Mouse (Mus musculus): ENCODE measurements around the gene Reep3. TPM values are rescaled to one million over a fixed set of nuclear protein-coding genes. Genes with fewer than 3 reads are reported as not detected.

The Reep3 gene
- total RNA-seq, 2 experiments from 2014 or later = 31.6 to 33.9 TPM

- DNase-seq (ENCODE audit: low spot score in 2 of 2) = no peak
Measured at GRCm38 (mm10) chr10:67111044-67111798, 14.5 kb upstream of the Reep3 start.

- DNase-seq (ENCODE audit: low spot score in 2 of 2) = no peak
Measured at GRCm38 (mm10) chr10:67109635-67110034, 12.9 kb upstream of the Reep3 start.

- DNase-seq (ENCODE audit: low spot score in 2 of 2) = no peak
Measured at GRCm38 (mm10) chr10:67108096-67108495, 11.4 kb upstream of the Reep3 start.

DNA sequence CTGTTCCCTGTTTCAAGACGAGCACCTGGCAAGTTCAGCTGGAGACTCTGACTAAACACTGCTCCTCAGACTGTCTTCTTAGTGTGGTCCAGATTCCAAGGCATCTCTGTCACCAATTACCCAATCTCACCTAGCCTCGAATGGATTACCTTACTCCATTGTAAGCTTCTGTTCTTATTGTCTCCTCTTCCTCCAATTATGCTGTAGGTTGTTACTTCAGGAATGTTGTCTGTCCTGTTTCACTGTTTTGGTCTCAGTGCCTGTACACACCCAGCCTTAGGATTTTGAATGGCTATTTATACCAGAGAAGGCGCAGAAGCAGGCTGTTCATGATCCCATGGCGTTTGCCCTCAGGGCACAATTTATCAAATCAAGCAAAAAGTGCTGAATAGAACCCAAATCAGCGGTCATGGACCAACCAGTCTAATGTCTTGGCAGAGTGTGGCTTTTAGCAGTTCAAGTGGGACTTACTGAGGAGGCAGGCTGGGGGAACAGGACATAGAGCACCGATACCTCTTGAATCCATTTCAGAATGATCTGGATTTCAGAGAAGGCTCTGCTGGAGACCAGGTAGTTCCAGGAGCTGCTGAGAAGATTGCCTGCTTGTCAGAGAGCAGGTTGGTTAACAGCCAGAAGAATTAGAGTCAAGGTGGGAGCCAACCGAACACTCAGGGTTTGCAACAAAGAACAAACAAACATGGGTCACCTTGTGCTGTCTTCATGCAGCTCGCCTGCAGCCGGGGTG, 10.4 kb upstream of the Reep3 start:
- no peak for DNase-seq (ENCODE audit: low spot score in 2 of 2)

- no peak for DNase-seq (ENCODE audit: low spot score in 2 of 2)
Measured at GRCm38 (mm10) chr10:67106400-67106799, 9.7 kb upstream of the Reep3 start.

- DNase-seq (ENCODE audit: low spot score in 2 of 2) = no peak
Measured at GRCm38 (mm10) chr10:67105331-67106217, 8.8 kb upstream of the Reep3 start.

DNA sequence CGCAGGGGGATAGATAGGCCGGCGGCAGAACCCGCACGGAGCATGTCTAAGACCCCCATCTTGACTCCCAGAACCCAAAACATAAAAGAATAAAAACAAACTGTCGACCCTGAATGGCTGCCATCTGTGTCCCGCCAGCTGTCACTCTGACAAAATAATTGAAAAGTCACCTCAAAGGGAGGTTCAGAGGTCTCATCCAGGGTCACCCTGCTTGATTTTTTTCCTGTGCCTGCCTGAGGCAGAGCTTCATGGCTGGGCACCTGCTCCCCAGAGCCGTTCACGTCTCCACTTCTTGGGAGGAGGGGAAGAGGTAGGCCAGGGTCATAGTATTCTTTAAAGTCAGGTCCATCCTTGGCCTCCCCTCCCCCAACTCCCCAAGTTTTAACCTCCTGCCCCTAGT, 7.8 kb upstream of the Reep3 start:
- no peak for DNase-seq (ENCODE audit: low spot score in 2 of 2)

- DNase-seq (ENCODE audit: low spot score in 2 of 2) = no peak
Measured at GRCm38 (mm10) chr10:67100831-67101251, 4.1 kb upstream of the Reep3 start.

DNA sequence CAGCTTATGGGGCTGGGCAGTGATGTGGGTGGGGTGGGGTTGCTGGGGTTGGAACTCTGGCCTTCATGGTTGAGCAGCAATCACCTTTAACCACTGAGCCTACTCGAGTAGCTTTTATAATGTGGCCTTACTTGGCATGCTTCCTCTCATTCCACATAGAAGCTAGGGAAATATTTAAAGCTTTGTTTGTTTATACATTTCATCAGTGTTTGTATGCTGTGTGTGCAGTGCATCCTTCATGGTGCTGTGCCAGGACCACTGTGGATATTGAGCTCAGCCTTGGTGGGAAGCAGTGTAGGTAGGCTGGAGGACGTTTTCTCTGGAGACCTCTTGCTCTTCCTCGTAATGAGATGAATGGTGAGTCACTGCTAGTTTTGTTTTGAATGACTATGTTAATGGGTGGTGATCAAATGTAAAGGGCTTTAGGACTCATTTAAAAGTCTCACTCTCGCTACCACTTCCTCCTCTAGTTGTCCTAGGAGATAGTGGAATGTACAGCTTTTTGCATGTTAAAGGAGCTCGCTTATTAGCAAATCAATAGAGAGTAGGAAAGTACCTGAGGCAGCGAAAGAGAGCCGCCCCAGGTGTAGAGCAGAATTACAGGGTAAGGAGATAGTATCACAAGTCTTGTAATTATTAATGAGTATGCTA, 3.4 kb upstream of the Reep3 start:
- DNase-seq (ENCODE audit: low spot score in 2 of 2) = no peak

DNA sequence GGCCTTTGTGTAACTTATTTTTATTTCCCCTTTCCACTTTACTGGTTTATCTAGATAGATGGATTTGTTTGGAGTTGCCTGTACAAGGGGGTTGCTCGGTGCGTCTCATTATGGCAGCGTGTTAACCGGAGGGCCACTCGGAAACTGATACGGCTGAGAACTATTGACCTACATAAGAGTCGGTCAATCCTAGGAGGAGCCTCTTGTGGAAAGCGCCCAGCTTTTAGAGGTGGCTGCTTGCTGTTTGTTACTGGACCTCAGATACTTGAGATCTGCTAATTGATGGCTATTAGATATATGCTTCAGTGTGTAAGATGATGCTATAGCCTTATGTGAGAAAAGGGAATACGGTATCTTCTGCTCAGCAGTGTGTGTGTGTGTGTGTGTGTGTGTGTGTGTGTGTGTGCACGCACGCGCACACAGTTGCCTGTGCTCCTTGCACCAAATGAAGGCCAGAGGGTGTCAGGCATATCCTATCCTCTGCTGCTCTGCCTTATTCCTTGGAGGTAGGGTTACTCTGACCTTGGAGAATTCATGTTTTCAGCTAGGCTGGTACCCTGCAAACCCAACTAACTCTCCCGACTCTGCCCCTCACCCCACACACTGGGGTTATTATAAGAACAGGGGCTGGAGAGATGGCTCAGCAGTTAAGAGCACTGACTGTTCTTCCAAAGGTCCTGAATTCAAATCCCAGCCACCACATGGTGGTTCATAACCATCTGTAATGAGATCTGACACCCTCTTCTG, 2.6 kb upstream of the Reep3 start:
- DNase-seq (ENCODE audit: low spot score in 2 of 2) = no peak

DNA sequence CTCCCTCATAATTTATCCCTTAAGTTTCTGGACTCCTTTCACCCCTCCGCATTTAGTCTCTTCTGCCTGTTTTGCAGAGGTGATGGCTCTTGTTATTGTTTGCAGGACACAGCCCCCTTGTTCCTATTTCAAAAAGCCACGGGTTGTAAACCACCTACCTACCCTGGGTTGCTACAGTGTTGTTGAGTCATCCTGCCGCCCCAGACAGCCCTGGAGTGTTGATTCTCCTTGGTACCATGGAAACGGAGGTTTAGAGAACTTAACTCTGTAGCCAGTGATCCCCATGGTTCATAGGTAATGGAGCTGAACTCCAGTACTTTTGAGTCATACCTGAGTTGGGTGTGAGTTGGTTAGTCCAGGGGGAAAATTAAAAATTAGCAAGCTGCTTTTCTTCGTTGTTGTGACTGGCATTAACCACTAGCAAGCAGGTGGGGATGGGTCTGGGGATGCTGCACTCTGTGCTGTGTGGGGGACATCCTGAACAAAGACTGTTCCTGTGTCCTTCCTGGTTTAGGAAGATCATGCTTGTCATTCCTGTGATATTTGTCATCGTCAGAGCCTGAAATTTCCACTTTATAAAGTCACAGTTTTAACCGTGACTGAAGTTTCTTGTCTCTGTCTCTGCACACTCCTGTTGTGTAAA, 1.8 kb upstream of the Reep3 start:
- DNase-seq (ENCODE audit: low spot score in 2 of 2) = no peak

- no peak for DNase-seq (ENCODE audit: low spot score in 2 of 2)
Measured at GRCm38 (mm10) chr10:67097437-67098150, 849 bp upstream of the Reep3 start.

GRCm38 (mm10) chr10:67095798-67096620, 736 bp downstream of the Reep3 start, which contains the start of gene Jmjd1c:
Jmjd1c (plus strand) TSS chr10:67096125.
- DNase-seq (ENCODE audit: low spot score in 2 of 2) = peak in 1 of 2 experiments; percentile 78

DNA sequence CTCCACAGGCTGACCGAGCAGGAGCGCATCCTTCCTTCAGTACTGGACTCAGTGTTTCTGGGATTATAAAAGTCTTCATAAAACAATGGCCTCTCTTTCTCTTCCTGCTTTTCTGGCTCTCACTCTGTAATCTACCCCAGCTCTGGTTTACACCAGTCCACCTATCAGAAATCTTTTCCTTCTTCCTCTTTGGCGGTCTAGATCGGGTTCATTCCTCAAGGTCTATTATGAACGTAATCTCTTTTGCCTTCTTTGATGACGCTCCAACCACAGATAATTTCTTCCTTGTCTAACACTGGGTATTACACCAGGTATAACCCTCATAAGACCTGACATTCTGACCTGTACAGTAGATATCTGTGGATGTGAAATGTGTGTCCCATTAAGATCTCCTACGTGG, 1.8 kb downstream of the Reep3 start:
- no peak for DNase-seq (ENCODE audit: low spot score in 2 of 2)

DNA sequence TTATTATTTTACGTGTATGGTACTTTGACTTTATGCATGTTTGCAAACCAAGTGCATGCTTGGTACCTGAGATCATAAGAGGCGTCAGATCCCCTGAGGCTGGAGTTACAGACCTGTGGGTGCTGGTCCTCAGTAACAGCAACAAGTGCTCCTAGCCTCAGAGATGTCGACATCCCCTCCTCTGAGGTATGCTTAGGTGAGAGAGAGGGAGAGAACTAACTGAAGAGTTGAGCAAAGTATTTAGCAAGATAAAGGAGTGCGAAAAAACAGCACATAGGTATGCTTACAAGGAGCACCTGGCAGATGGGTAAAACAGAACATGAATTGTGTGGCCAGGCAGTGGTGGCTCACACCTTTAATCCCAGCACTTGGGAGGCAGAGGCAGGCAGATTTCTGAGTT, 6.1 kb downstream of the Reep3 start:
- no peak for DNase-seq (ENCODE audit: low spot score in 2 of 2)

- no peak for DNase-seq (ENCODE audit: low spot score in 2 of 2)
Measured at GRCm38 (mm10) chr10:67087447-67088226, 9.1 kb downstream of the Reep3 start.

DNA sequence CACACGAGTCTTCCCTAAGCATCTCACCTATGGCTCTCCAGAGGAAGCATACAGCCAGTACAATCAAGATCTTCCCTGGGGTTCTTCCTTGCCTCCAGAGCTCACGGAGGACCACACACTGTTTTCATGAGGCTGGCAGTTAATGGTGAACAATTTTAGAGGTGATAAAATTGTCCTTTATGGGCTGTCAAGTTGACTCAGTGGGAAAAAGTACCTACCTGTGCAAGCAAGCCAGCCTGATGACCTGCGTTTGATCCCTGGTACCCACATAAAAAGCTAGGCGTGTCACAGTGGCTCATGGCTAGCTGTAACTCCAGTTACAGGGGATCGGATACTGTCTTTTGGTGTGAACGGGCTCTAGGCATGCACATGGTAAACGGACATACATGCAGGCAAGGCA, 10.8 kb downstream of the Reep3 start:
- no peak for DNase-seq (ENCODE audit: low spot score in 2 of 2)
